Mouse (Mus musculus) hindbrain, embryonic 11.5 days (tissue): ENCODE results near the gene Rnpepl1. TPM values are rescaled to one million over a fixed set of nuclear protein-coding genes. Genes with fewer than 3 reads are reported as not detected.
"Not testable (repeated sequence)": the region's sequence is repeated elsewhere in the genome, so short reads cannot be mapped to it uniquely, and the experiment has no call there.

ENCODE experiments used
- ATAC-seq: fragments of 200-750 bp; cut with Nextera tagmentation; 2 replicates; pipeline ENCODE4 v1.8.0; 2017; ENCODE audit warnings: mild to moderate bottlenecking, moderate TSS enrichment, moderate library complexity; ENCODE audit not compliant: low FRiP score
- DNase-seq: peaks from one replicate; pipeline ENCODE4 v3.0.0-alpha.2; 2015; ENCODE audit warnings: low spot score
- H3K27ac ChIP-seq: fragments of 300-500 bp; sonication (generic); 2 replicates; pipeline ENCODE4 v1.5.1; 2014; ENCODE audit warnings: mild to moderate bottlenecking, low read depth, low read length
- H3K27me3 ChIP-seq: fragments of 300-500 bp; sonication (generic); 2 replicates; pipeline ENCODE4 v1.6.1; 2014; ENCODE audit warnings: mild to moderate bottlenecking, low read length, moderate library complexity, mixed read lengths; ENCODE audit not compliant: control insufficient read depth, insufficient read depth
- H3K36me3 ChIP-seq: fragments of 300-500 bp; sonication (generic); 2 replicates; pipeline ENCODE4 v1.6.1; 2014; ENCODE audit warnings: mild to moderate bottlenecking, low read length, moderate library complexity, mixed read lengths; ENCODE audit not compliant: control insufficient read depth, insufficient read depth
- H3K4me1 ChIP-seq: fragments of 300-500 bp; sonication (generic); replicated peaks from 2 replicates; pipeline ENCODE4 v1.6.1; 2014; ENCODE audit warnings: low read length, mixed read lengths; ENCODE audit not compliant: control insufficient read depth, insufficient read depth
- H3K4me2 ChIP-seq: fragments of 300-500 bp; sonication (generic); replicated peaks from 2 replicates; pipeline ENCODE4 v1.6.1; 2014; ENCODE audit warnings: mild to moderate bottlenecking, low read depth, low read length
- H3K4me3 ChIP-seq: fragments of 300-500 bp; sonication (generic); 2 replicates; pipeline ENCODE4 v1.5.1; 2014; ENCODE audit warnings: low read depth, low read length
- H3K9ac ChIP-seq: fragments of 300-500 bp; sonication (generic); 2 replicates; pipeline ENCODE4 v1.6.1; 2014; ENCODE audit warnings: low read depth, low read length
- H3K9me3 ChIP-seq: fragments of 300-500 bp; sonication (generic); 2 replicates; pipeline ENCODE4 v1.6.1; 2016; ENCODE audit warnings: low read length; ENCODE audit not compliant: control insufficient read depth
- WGBS: fragments of 180-500 bp; shearing (Covaris S2); extraction: QIAGEN DNeasy Blood & Tissue Kit; methylation state at CpG from one replicate; pipeline ENCODE4 v1.1.7; 2014; 5-methylcytosine and 5-hydroxymethylcytosine counted together
- polyA plus RNA-seq: library from polyadenylated mRNA; unstranded; fragments of >200 nt; fragmentation: Nextera tagmentation; extraction: Ambion mirVana; gene quantifications from 2 replicates; pipeline ENCODE4 v1.2.1, GENCODE M21; 2014

The Rnpepl1 gene
- polyA plus RNA-seq, 1 experiment from 2014 or later = 14.3 TPM

- Histone ChIP-seq H3K27me3 (no peaks in the 10 kb centered on the region), H3K9me3 (no peaks in the 10 kb centered on the region), H3K4me2 (no peak overlapping the region), H3K36me3 (no peaks in the 10 kb centered on the region), H3K4me1 (no peaks in the 10 kb centered on the region), H3K4me3 (no peak overlapping the region), H3K9ac (no peak overlapping the region), H3K27ac (no peak overlapping the region)
- ATAC-seq = no peak
- DNase-seq = no peak
- 91% methylated on average over 1 of the region's 1 CpGs for WGBS
Measured at GRCm38 (mm10) chr1:92958999-92959398, 48.4 kb downstream of the Rnpepl1 start.

GRCm38 (mm10) chr1:92970791-92971190, 60.2 kb downstream of the Rnpepl1 start:
- ATAC-seq, H3K36me3 ChIP-seq, H3K9ac ChIP-seq, DNase-seq, H3K27ac ChIP-seq, H3K9me3 ChIP-seq, H3K4me3 ChIP-seq, H3K4me1 ChIP-seq, H3K4me2 ChIP-seq, H3K27me3 ChIP-seq: not testable (repeated sequence)
- 85% methylated on average over 6 of the region's 6 CpGs for WGBS

GRCm38 (mm10) chr1:92971879-92972795, 61.6 kb downstream of the Rnpepl1 start:
- Histone ChIP-seq H3K27me3 (no peaks in the 10 kb centered on the region), H3K4me3 (no peak overlapping the region), H3K4me2 (no peak overlapping the region), H3K27ac (no peak overlapping the region), H3K9ac (no peak overlapping the region), H3K36me3 (no peaks in the 10 kb centered on the region), H3K4me1 (no peaks in the 10 kb centered on the region), H3K9me3 (no peaks in the 10 kb centered on the region)
- WGBS = 90% methylated on average over 7 of the region's 7 CpGs
- ATAC-seq (no peak), DNase-seq (no peak)

DNA sequence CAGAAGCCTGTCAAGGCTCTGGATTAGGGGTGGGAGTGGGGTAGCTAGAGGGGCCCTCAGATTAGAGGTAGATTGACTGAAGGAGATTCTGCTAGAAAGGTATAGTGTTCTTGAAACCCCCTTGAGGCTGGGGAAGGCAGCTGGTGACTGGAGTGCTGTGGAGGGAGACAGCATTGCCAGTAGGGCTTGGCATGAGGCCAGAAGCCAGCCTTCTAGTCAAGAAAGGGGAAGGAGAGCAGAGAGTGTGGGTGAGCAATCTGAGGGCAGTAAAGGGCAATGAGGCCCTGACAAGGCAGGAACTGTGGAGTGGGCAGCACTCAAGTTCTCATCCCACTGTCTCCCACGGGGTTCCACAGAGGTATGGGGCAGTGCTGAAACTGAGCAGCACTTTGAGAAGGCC, 62.3 kb downstream of the Rnpepl1 start:
- H3K27ac ChIP-seq = no peak overlapping the region
- no peak overlapping the region for H3K4me3 ChIP-seq
- H3K36me3 ChIP-seq = no peaks in the 10 kb centered on the region
- no peak for ATAC-seq
- H3K9me3 ChIP-seq = no peaks in the 10 kb centered on the region
- 73% methylated on average over 1 of the region's 1 CpGs for WGBS
- no peaks in the 10 kb centered on the region for H3K4me1 ChIP-seq
- DNase-seq = no peak
- no peaks in the 10 kb centered on the region for H3K27me3 ChIP-seq
- H3K9ac ChIP-seq = no peak overlapping the region
- no peak overlapping the region for H3K4me2 ChIP-seq

Other genes with a start within 250 kb of the Rnpepl1 start
- gene Gpc1, start 79.1 kb upstream of the Rnpepl1 start, polyA plus RNA-seq = 31.1 and 35.9 TPM in 2 replicates
- gene Ankmy1, start 7.9 kb upstream of the Rnpepl1 start, polyA plus RNA-seq = 0.35 and 0.80 TPM in 2 replicates
- 7.8 and 8.5 TPM in 2 replicates for gene Dusp28, start 3.8 kb upstream of the Rnpepl1 start, polyA plus RNA-seq
- 32.3 and 40.9 TPM in 2 replicates for gene Capn10, start 23.6 kb downstream of the Rnpepl1 start, polyA plus RNA-seq
- 0.43 TPM in 1 of 2 replicates, not detected in the other for gene Gpr35, start 40.1 kb downstream of the Rnpepl1 start, polyA plus RNA-seq
- not detected in 2 replicates for gene Aqp12, start 95.6 kb downstream of the Rnpepl1 start, polyA plus RNA-seq
- 72.0 and 82.8 TPM in 2 replicates for gene Kif1a, start 191.2 kb downstream of the Rnpepl1 start, polyA plus RNA-seq
- not detected in 2 replicates for gene Agxt, start 224.5 kb downstream of the Rnpepl1 start, polyA plus RNA-seq